Mouse (Mus musculus) spleen, adult 12 weeks (tissue): ENCODE data around the gene Agap1.

Source experiments
- DNase-seq: peaks from one replicate; pipeline ENCODE4 v3.0.0; 2022; ENCODE audit warnings: low spot score

Gene Agap1

GRCm38 (mm10) chr1:89757545-89757944, 302.9 kb downstream of the Agap1 start:
- DNase-seq = no peak

GRCm38 (mm10) chr1:89763912-89764311, 309.3 kb downstream of the Agap1 start:
- no peak for DNase-seq

GRCm38 (mm10) chr1:89766891-89767290, 312.3 kb downstream of the Agap1 start:
- DNase-seq = no peak

- DNase-seq = no peak
Observed at GRCm38 (mm10) chr1:89769641-89770040, 315.0 kb downstream of the Agap1 start.

GRCm38 (mm10) chr1:89770298-89770697, 315.7 kb downstream of the Agap1 start:
- DNase-seq = no peak

- DNase-seq = no peak
Observed at GRCm38 (mm10) chr1:89775750-89776149, 321.1 kb downstream of the Agap1 start.

DNA sequence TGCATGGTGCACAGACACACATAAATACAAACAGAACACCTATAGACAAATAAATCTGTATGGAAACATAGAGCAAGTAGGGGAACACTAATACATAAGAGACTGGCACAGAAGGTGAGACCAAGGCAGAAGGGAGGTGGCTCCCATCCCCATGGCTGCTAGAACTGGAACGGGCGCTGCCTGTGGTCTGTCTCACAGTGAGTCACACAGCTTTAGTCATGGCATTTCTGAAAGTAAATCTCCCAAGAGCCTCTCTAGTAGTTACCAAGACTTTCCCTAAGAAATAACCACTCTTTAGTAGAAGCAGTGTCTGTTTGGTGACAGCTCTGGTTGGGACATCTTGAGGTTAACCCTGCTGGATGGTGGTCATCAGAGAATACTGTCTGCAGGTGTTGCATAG, 326.1 kb downstream of the Agap1 start:
- DNase-seq = no peak

DNA sequence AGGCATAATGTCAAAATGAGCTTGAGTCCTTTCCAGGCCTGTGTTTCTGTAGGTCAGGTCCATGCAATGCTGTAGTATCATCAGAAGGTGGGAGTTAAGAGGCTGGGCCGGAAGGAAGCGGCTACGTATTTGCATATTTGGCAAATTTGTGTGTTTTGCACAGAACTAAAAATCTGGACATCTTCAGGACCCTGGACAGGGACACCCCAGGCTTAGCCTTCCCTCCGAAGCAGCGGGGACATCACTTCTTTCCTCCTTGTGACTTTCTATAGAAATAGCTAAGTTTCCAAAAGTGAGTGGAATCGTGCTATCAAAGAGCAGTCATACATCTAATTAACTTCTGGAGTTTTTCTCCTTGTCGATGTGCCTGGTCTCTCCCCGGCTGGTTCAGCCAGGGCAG, 327.3 kb downstream of the Agap1 start:
- DNase-seq = no peak

DNA sequence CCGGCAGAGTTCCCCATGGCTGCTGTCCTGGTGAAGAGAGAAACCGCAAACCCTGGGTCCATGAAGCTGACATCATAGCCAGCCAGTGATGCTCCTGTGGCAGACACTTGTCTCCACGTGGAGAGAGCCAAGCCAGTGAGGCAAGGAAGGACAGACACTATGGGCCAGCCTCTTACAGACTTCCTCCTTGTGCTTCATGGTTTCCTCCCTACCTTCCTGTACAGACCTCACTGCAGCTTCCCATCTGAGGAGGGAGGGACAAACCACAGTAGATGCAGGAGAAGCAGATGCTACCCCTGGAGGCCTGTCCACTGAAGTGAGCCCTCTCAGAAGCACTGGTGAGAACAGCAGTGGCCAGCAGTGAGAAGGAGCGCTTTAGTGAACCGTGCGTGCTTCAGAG, 332.2 kb downstream of the Agap1 start:
- DNase-seq = no peak

DNA sequence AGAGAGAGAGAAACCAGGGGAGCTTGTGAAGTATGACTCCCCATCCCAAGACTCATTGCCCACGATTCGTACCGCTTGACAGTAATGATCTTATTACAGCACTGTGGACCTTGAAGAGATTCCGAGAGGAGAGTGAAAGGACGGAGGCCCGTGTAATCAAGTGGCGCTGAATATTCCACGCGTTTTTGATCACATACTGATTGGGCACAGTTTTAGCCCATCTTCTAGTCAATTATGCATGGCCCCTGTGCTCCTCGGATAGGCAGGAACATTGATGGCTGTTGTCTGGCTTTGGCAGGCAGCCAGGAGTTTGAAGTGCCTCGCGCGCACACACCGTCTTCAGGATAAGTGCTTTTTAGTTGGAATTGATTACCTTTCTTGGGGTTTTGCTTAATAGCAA, 344.1 kb downstream of the Agap1 start:
- no peak for DNase-seq

GRCm38 (mm10) chr1:89801506-89801905, 346.9 kb downstream of the Agap1 start:
- no peak for DNase-seq

GRCm38 (mm10) chr1:89804981-89805380, 350.4 kb downstream of the Agap1 start:
- DNase-seq = no peak

DNA sequence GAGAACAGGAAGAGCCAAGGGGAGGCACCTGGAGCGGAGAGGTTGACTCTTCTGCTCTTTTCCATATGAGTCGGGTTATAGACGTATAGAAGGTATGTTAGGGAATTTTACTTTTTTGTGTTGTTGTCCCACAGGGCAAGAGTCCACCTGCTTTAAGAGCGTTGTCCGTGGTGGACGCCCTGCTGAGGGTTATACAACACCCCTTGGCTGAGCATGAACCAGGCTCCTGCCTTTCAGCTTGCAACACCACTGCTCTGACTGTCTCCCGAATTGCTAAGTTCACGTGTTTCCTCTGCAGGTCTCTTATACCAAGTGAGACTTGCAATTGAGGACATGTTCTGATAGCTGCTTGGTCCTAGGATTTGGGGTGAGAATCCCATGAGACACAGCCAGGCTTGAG, 358.2 kb downstream of the Agap1 start:
- DNase-seq = no peak

GRCm38 (mm10) chr1:89816487-89817206, 362.0 kb downstream of the Agap1 start:
- no peak for DNase-seq

GRCm38 (mm10) chr1:89821822-89822221, 367.2 kb downstream of the Agap1 start:
- DNase-seq = no peak

DNA sequence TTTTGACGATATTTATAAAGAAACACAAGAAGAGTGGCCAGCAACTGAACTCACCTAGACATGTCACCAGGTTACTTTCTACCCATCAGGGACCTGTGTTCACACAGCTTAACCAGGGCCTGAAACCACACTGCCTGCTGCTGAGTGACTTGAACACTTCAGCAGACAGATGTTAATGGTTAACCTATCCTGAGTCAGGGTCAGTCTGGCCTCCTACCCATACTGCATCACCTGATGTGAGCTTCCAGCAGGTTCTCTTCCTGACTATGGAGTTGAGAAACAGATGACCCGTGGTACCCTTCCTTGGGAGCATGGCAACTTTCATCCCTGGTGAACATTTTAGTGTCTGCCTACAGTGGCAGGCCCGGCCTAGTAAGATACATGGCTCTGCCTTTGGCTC, 367.8 kb downstream of the Agap1 start:
- DNase-seq = no peak

DNA sequence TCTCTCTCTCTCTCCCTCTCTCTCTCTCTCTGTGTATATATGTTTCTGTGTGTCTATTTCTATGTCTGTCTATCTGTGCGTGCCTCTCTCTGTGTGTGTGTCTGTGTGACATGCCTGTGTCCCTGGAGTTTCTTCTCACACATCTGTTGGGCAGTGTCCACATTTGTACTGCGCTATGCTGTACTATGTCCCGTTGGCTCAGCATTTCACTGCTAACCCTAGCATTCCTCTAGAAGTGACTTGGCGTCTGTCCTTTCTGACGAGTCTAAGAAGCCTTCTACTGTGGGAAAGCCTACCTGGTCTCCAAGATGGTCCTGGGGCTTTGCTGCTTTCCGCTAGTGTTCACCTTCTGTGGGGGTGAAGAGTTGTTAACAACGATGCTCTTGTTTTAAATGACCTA, 368.4 kb downstream of the Agap1 start:
- no peak for DNase-seq

DNA sequence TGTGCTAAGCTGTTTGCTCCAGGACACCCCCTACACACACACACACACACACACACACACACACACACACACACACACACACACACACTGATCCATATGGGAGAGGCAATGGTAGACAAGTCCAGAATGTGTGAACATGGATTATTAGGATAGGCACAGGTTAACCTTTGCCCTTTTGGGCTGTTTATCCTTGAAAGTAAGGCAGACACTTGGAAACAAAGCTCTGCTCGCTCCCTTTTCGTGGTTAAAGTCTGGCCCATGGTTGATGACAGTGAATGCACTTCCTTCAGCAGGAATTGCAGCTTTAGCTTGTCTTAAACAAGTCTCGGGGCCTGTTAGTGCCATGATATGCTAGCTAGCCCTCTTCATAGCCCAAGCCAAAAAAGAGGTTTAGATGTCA, 372.4 kb downstream of the Agap1 start:
- DNase-seq = no peak

DNA sequence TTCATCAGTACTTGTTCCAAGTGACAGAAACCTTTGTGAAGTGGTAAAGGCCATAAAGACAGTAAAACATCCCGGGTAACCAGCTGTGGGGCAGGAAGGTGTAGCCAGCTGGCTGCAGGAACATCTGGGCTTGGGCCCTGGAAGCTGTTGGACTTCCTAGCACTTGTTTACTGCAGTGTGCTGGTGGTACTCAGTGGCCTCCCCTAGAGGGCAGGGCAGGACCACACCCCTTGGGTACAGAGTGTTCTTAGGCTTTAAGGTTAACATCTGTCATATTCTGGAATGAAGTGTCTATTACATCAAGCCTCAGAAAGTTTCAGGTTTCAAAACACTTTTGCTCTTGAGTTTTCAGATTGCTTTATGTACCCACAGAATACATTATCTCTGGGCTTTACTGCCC, 376.5 kb downstream of the Agap1 start:
- no peak for DNase-seq

- DNase-seq = no peak
Observed at GRCm38 (mm10) chr1:89844064-89844463, 389.5 kb downstream of the Agap1 start.

- DNase-seq = no peak
Observed at GRCm38 (mm10) chr1:89845487-89845886, 390.9 kb downstream of the Agap1 start.

GRCm38 (mm10) chr1:89846148-89846547, 391.5 kb downstream of the Agap1 start:
- DNase-seq = no peak

- no peak for DNase-seq
Observed at GRCm38 (mm10) chr1:89848356-89849039, 393.9 kb downstream of the Agap1 start.
